Mouse (Mus musculus): ENCODE results near the gene Mtch2.

Mtch2 gene

DNA sequence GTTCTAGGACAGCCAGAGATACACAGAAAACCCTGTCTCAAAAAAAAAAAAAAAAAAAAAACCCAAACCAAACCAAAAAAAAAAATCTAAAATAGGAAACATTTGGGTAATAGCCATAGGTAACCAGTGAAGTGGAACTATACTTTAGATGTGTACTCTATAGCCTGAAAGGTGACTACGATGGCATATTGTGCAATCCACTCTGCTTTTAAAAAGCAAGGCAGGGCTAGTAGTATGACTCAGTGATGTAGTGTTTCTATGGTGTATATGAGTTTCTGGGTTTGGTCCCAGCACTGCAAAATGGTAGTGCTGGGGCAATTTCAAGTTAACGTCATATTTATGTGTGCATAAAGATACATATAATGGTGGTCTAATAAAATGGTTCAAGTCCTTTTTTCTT lies 59.8 kb downstream of the Mtch2 start:
- no peak for DNase-seq (ENCODE audit: low spot score in 2 of 2)

DNA sequence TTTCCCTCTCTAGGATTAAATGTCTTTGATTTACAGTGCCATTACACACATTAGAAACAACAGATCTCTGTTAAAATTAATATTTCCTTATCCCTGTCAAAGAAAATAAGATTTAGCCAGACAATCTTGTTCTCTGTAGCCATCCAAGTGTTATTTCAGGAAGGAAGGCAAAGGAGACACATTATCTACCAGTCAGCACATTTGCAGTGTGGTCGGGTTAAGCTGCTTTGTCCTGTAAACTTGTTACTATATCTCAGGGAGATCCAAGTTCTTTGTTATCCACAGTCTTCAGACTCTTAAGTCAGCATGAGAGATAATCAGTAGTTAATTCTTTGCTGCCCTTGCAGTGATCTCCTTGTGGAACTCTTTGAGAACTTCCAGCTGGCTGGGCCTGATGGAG lies 63.9 kb downstream of the Mtch2 start:
- no peak for DNase-seq (ENCODE audit: low spot score in 2 of 2)

DNA sequence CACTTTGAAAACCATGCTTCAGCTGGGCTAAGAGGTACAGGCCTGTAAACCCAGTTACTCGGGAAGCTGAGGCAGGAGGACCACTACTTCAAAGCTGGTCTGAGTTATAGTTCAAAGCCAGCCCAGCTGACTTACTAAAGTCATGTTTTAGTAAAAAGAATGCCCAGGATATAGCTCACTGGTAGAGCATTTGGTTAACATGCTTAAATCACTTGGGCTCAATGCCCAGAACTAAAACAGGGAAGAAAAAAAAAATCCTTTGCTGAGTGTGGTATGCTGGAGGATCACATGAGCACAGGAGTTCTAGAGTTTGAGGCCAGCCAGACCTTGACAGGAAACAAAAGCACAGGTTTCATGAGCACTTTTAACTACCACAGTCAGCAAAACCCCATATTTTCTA lies 64.7 kb downstream of the Mtch2 start:
- no peak for DNase-seq (ENCODE audit: low spot score in 2 of 2)

DNA sequence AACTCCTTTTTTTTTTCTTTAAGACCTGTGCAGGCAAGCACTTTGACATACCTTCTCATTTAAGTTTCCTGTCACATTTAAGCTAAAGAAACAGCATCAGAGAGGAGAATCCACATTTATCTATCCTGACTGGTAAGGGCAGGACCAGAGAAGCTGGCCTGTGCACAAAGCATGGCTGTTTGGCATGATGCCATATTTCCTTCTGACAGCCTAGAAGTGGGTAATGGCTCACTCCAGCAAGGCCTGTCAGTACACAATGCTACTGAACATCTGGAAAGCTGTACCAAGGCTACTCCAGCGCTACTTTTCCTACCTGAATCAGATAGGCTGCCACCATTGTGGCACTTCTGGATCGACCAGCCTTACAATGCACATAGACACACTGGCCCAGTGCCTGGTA lies 66.7 kb downstream of the Mtch2 start:
- no peak for DNase-seq (ENCODE audit: low spot score in 2 of 2)

DNA sequence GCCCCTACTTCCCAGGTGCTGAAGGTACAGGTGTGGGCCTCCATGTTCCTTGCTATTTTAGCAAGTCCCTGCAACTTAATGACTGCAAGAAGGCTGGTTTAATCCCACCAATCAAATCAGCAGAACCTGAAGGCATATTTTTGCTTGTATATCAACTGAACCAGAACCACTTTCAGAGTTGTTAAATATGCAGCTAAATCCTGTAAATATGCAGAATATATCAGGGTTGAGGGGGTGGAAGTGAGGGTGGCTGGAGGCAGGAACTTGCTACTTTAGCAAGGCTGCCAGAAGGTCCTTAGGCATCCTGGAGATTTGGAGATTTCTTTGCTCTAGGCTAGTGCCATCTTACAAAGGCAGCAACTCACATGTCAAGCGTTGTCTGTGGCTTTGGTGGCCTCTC lies 68.6 kb downstream of the Mtch2 start:
- DNase-seq (ENCODE audit: low spot score in 2 of 2): no peak

Data from frontal cortex, postnatal 36 days (tissue).